Mouse (Mus musculus) frontal cortex, postnatal 25 days (tissue): ENCODE measurements around the gene Itgad.
"Not testable (repeated sequence)": the region's sequence is repeated elsewhere in the genome, so short reads cannot be mapped to it uniquely, and the experiment has no call there.

Source experiments
- DNase-seq, 2 experiments: peaks; one replicate each; pipeline ENCODE4 v3.0.0; 2022; ENCODE audit warnings: low spot score in 2 of 2

Gene Itgad

DNA sequence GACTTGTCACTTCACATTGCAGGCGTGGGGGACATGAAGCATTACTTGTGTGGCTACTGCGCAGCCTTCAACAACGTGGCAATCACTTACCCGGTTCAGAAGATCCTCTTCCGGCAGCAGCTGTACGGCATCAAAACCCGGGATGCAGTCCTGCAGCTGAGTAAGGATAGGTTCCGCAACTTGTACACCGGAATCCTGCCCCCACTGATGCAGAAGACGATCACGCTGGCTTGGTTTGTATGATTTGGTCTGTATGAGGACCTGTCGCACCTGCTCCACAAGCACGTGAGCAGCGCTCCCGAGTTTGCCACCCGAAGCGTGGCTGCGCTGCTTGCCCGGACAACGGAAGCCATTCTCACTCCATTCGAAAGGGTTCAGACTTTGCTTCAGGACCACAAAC lies at the start of gene Itgad:
Gene Itgad (plus strand): TSS at position 301 of the 400 bp plus-strand sequence.
- DNase-seq, result no peak

DNA sequence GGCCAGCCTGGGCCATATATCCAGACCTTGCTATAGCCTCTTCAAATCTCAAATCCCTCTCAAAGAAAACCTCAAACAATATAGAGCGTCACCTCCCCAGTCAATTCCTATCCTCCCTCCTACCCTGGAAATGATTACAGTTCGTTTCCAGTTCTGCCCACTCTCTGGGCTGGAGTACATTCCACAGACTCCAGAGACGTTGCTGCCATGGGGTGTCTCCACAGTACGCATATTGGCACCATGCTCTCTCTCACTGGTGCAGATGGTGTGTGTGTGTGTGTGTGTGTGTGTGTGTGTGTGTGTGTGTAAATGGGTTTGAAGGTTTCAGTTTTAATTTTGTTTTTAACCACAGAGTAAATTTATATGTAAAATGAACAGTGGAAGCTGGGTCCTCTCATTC lies 48.9 kb upstream of the Itgad start:
- DNase-seq, result no peak

DNA sequence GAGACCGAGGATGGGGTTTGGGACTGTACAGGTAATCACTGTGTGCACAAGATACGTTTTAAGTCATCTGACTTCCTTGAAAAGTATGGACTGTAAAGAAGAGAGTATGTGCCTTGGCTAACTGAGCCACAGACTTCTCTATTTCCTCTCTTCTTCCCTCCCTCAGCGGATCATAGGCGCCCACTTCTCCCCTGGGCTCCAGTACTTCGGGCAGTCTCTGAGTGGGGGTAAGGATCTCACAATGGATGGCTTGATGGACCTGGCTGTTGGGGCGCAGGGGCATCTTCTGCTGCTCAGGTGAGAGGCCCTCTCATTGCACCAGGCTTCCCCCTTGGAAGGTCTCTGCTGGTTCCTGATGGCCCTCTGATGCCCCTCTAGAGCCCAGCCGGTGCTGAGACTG lies 46.7 kb upstream of the Itgad start:
- DNase-seq, result no peak

DNA sequence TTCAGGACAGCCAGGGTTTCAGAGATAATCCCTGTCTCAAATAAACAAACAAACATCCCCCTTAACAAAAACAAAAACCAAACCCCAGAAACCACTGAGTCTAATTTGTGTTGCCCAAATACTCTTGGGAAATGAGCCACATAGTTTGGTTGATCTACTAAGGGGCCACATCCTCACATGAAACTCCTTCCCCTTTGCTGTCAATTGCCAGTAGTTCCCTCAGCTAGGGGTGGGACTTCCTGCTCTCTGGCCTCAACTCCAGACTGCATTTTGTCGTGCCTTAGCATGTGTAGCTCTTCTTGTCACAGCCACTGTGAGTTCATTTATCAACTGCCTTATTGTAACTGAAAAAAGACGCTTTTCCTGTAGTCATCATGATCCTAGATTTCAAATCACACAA lies 43.9 kb upstream of the Itgad start:
- no peak for DNase-seq

DNA sequence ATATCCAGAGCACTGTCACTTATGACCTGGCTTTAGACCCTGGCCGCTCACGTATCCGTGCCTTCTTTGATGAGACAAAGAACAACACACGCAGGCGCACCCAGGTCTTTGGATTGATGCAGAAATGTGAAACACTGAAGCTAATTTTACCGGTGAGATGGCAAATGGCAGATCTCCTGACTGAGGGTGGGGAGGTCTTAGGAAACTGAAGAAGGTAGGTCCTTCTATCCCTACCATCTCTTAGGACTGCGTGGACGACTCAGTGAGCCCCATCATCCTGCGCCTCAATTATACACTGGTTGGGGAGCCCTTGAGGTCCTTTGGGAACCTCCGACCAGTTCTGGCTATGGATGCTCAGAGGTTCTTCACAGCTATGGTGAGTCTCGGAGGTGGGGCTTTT lies 42.0 kb upstream of the Itgad start:
- DNase-seq, result no peak

DNA sequence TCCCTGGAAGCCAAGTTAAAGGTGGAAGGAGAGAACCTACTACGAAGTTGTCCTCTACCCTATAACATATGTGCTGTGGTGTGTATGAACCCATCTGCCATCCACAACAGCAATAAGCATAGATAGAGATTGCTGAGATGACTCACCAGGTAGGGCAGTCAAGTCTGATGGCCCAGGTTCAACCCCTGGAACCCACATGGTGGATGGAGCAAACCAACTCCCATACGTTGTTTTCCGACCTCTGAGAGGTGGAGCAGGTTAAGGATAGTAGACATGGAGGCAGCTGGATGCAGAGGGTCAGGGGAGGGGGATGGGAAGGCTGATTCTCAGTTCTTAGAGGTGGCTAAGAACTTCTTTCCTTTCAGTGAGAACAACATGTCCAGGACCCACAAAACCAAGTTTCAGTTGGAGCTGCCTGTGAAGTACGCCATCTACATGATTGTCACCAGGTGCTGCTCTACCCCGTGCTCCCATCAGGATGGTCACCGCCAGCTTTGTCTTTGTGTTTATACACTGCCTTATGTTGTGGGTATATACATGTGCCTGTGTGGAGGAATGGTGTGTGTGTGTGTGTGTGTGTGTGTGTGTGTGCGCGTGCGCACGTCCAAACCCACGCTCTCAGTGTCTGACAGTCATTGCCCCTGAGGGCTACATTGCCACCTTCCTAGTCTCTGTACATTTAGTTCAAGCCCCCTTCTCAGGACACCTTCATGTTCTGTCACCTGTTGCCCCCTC lies 39.6 kb upstream of the Itgad start:
- no peak for DNase-seq

DNA sequence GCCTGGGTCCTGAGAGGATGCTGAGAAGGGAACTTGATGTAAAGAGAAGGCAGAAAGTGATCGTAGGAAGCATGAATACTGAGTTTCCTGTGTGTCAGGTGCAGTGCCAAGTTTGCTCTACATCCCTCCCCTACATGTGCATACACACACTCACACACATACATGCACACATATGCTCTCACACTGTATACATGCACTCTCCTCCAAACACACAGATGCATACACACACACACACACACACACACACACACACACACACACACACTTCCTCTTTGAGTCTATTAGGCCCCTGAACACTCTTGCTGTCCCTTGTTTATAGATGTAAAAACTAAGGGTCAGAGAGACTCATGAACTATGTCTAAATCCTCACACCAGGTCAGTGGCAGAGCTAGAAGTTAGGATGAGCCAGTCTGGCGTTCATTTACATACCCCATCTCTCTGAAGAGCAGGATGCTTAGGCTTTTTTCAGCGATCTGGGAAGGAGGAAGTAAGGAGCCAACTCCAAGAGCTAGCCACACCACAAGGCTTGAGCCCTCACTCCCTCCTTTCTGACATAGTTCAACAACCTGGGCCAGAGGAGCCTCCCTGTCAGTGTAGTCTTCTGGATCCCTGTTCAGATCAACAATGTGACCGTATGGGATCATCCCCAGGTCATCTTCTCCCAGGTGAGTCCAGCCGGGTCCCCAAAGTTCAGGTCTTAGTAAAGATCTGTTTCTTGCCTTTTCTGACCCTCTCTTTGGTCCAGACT lies 38.8 kb upstream of the Itgad start:
- DNase-seq, result no peak

DNA sequence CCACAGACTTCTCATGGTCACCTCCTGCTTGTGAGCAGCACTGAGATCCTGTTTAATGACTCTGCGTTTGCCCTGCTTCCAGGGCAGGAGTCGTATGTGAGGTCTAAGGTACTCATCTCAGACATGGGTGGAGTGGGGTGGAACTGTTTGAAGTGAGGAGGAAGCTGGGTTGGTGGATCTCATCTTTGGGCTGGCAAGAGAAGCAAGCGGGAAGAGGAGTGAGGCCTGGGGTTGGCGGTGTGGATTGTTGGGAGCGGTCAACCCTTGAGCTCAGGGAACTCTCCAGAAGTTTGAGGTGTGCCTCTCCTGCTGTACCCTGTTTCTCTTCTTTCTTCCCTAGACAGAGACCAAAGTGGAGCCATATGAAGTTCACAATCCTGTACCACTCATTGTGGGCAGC lies 37.8 kb upstream of the Itgad start:
- DNase-seq, result no peak

DNA sequence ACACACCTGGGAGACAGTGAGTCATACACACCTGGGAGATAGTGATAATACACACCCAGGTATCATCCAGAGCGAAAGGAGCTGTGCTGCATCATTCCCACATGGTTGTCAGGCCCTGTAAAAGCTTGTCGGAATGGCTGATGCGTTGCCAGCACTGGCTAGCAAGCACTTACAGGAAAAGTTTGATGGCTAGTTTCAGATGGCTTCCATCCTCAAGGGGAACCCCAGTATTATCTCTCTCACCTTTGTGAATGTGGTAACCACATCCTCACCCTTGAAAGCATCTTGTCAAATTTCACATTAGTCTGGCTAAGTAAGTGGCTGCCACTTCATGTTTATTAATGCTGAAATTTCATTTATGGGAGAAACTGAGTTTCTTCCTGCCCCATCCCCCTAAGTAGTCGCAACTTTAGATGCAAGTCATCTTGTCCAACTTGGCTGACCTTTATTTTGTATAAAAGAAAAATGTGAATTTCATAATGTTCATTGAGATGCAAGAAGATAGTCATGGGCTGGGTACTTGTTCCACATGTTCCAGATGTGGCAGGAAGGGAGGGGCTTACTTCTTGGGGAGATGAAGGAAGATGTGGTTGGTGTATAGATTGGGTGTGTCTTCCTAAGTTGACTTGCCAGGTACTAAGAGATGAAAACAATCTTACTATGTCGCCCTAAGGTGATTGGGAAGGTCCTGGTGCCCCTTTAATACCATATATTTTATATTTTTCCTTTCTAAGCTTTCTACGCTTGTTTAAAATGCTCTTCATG lies 34.3 kb upstream of the Itgad start:
- DNase-seq, result no peak

DNA sequence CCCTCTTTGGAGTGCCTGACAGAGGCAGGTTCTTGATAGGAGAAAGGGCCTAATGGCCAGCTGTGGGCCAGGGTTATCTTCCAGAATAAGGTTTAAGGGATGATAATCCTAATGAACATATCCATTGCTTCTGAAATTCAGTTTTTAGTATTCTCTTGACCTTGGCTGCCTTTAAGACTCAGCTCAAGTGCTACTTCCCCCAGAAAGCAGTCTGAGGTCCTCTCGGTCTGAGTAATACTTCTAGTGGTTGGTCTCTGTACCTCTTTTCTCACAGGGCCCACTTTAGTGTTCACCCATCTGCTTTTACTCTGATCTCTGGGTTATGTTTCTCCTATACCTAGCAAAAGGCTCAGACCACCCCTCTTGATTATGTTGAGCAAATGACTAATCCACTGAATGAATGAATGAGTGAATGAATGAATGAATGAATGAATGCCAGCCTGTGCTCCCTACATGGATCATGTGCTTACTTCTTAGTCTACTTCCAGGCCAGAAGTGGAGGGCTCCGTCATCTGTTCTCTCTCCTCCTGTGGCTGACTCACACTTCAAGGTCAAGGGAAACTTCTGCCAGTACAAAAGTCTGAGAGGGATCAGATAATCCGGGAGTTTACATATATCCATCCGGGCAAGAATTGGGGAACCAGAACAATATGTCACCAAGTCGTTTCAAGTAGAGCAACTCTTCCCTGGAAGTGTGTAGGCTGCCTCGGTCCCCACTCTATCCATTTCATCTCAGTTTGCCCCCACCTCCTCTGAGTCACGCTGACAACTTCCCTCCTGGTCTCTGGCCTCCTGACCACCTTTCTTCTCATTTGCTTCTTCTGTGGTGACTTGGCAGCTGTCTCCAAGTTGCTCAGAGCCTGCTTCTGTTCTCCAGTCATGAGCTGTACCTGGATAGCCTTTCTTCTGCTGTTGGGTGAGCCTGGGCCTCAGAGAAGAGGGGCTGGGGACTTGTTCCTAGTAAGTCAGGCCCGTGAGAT lies 25.1 kb upstream of the Itgad start, which contains the start of gene Itgax:
Gene Itgax (plus strand): TSS at position 807 of the 980 bp plus-strand sequence.
- no peak for DNase-seq

DNA sequence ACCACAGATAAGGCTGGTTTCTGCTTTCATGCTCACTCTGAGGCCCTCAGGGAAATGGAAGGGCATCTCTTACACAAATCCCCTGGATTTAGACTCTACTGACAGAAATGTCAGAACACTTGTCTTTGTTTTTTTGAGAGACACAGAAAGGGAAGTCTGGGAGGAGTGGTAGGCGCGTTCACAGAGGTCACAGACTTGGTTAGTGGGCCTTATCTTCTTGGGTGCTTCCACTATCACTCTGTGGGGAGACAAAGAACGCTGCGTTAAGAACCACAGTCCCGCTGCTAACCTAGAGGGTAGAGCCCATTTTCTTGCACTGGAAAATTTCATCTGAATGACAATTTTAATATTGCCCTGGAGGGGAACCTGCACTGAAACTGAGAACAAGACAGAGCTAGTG lies 22.0 kb upstream of the Itgad start:
- no peak for DNase-seq

DNA sequence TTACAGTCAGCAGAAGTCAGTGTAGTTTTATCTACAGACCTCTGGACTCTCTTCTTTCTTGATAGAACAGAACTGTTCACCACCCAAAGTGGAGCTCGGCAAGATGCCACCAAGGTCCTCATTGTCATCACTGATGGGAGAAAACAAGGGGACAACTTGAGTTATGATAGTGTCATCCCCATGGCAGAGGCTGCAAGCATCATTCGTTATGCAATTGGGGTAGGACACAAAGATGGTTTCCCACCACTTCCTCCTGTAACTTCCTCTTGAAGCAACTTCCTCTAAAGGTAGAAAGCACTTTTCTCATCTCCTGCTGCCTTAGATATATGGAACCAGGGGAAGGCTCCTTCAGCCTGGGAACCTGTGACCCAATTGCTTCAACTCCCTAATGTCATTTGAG lies 20.6 kb upstream of the Itgad start:
- no peak for DNase-seq

DNA sequence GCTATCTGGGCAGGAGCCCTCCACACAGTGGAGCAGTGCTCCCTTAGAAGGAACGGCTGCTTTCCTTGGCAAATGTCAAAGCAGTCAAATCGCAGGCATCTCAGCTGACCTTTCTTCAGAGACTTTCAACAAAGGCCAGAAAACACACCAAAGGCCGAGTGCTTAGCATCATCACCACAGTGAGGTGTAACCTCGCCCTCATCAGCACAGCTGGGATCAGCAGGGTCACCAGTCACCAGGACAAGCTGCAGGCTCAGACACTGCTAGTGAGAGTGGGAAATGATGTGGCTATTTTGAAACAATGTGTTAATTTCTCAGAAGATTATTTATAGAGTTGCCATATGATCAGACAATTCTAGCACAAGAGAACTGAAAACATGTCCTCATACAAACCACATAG lies 17.2 kb upstream of the Itgad start:
- no peak for DNase-seq

DNA sequence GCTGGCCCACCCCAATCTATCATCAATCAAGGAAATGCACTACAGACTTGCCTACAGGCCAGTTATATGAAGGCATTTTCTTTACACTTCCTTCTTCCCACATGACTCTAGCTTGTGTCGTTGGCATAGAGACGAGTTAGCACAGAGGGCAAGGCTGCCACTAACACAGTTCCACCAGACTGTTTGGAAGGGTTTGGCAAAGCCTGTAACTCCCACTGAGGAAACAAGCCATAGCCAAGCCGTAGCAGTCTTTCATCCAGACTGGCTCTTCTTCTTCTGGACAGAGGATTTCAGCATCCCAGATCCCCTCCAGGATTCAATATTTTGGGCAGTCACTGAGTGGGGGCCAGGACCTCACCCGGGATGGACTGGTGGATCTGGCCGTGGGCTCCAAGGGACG lies 14.6 kb upstream of the Itgad start:
- DNase-seq, result no peak

DNA sequence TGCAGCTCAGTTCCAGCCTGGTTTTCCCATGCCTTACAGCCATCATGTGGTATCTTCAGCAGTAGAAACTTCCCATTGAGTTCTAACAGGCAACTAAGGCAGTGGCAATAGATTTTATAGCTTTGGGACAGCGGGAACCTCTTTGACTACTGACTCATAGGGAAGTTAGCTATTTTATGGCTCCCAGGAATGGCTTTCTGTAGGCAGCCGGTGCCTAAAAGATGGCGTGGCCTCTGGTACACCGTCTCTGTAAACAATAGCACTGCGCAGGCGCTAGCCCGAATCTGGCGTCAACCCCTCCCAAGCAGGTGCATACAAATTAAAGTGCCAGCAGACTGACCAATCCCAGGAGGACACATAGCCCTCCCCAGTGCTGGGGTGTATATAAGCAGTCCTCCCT lies 3.2 kb upstream of the Itgad start:
- no peak for DNase-seq

DNA sequence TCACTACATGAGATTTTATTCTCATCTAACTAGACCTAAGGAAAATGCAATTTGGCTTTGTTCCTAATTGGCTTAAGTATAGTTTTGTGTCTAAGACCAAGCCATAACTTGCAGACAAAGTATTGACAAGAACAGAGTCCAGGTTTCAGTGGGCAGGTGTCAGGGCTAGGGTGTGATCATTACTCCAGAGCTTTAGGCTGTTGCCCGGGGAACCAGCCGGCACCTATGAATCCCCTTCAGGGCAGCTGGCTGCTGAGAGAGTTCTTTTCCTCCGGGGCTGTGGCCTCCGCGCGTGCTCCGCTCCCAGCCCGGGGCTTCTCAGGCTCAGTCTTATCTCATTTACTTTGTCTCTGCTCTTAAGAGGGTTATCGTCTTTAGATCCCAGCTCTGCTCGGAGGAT lies 748 bp downstream of the Itgad start:
- no peak for DNase-seq

DNA sequence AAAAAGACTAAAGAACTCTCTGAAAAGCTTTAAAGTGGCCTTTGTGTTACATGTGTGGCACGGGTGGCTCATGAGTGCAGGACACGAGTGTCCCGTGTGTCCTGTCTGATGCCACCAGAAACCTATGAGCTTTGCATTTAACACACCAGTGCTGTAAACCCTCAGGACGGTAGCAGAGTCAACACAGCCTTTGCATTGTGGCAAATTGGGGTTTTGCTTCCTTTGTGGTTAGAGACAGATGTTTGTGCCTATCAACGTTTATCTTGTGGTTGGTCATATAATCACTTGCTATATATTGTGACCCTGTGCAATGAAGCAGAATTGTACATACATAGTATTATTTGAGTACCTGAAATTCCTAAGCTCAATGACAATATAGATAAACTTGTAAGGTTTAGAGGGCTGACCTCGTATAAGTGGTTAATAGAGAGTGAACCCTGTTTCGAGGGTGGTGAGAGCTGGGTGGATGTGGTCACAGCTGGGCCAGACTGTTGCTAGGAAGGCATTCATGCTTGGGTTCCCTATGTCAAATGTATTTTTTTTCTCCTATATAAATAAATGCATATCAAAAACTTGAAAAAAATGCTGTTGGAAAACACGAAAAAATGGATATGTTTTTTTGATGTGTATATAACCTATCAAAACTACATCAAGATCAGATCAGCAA lies 4.6 kb downstream of the Itgad start:
- not testable (repeated sequence) for DNase-seq

DNA sequence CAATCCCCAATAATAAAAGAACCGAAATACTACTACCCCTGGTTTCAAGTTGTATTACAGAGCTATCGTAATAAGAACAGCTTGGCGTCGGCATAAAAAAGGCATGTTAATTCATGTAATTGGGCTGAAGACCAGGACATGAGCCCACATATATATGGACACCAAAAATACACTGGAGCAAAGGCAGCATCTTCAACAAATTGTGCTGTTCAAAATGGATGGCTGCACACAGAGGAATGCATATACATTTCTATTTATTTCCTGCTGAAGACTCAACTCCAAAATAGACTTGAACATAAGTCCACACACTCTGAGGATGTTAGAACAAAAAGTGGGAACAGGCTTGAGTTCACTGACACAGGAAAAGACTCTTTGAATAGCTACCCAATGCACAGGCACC lies 9.8 kb downstream of the Itgad start:
- DNase-seq, result no peak

DNA sequence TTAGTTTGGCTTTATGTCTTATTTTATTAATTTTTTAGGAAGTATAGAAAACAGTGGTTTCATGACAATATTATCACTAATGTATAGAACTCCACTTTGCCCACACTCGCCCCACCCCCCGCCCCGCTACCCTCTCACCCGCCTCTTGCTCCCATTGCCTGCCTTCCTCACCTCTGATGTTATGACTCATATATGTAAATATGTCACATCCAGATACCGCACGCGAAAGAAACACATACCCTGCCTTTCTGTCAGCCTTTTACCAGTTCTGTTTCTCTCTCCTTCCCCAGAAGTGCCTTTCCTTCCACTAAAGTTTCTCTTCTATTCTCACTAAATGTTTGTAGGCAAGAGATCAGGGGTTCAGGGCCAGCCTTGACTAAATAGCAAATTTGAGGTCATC lies 12.2 kb downstream of the Itgad start:
- DNase-seq, result no peak

DNA sequence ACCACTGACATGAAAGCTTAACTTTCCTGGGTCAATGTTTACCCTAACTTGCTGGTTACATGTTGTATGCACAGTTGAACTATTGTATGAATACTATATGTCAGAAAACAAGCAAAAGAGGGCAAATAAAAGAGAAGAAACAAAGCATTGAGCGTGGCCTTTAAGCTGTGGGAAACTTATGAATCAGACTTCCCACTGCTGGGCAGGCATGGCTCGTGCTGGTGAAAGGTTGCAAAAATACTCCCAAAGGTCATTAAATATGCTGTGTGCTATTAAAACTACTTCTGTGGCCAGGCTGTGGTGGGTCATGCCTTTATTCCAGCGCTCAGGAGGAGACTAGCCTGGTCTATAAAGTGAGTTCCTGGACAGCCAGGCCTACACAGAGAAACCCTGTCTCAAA lies 15.8 kb downstream of the Itgad start:
- no peak for DNase-seq

DNA sequence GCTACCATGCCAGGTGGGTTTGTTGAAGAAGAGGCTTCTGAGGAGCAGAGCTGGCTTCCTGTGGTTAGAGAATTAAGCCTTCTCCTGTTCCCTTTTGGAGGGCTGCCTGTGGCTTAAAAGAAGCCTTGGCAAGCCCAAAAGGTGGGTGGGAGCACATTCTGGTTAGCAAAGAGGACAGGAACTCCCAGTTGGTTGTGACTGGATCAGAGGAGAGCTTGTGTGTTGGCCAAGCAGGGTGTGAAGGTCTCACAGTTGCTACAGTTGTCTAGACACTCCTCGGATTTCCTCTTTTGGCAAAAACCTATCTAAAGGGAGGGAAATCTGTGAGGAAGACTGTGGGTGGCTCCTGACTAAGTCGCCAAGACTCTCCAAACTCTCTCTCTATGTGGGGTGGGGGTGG lies 24.2 kb downstream of the Itgad start:
- peak in 1 of 2 experiments; percentile 10 for DNase-seq
